In genomic region chr7:127512231-127513015, GRCm38 (mm10) we compare ENCODE assay signal across 8 mouse cellular contexts. TPM values are rescaled to one million over a fixed set of nuclear protein-coding genes. Genes with fewer than 3 reads are reported as not detected.
DNase-seq lines count a peak whose midpoint lies in the region; ATAC-seq and TF ChIP-seq lines count a peak whose summit lies in the region.

No protein-coding gene starts in this region.

- TF ChIP-seq CTCF in E14TG2a.4 (conservative IDR thresholded peaks at IDR 0.05; ENCODE audit: low read length), result no peak
- no peak for TF ChIP-seq CTCF in liver, embryonic 14.5 days (IDR thresholded peaks at IDR 0.05; ENCODE audit: low read depth)

- H3K9me3 ChIP-seq in E14TG2a.4 (ENCODE audit: low read length), result no peaks in the 10 kb centered on the region
- H3K9me3 ChIP-seq in forebrain, embryonic 11.5 days (ENCODE audit: control insufficient read depth, low read length), result no peaks in the 10 kb centered on the region
- H3K9me3 ChIP-seq in heart, embryonic 16.5 days (replicated peaks; ENCODE audit: control insufficient read depth, low read length), result no peaks in the 10 kb centered on the region
- no peaks in the 10 kb centered on the region for H3K9me3 ChIP-seq in liver, embryonic 14.5 days (ENCODE audit: control insufficient read depth, low read length)
- H3K9me3 ChIP-seq in stomach, embryonic 15.5 days, result no peaks in the 10 kb centered on the region

- TF ChIP-seq EP300 in liver, embryonic 14.5 days (IDR thresholded peaks at IDR 0.05; ENCODE audit: low read depth), result no peak

- peak overlapping the region; percentile 86 for H3K4me3 ChIP-seq in E14TG2a.4 (replicated peaks; ENCODE audit: low read length)
- peak overlapping the region; percentile 86 for H3K4me3 ChIP-seq in forebrain, embryonic 11.5 days (ENCODE audit: low read depth, low read length)
- H3K4me3 ChIP-seq in heart, embryonic 16.5 days (ENCODE audit: low read length), result peak overlapping the region; percentile 89
- peak overlapping the region; percentile 81 to 95 for H3K4me3 ChIP-seq in liver, embryonic 14.5 days (ENCODE audit: insufficient read depth in 1 of 2, low read depth in 2 of 2, low read length in 2 of 2)
- peak overlapping the region; percentile 82 for H3K4me3 ChIP-seq in stomach, embryonic 15.5 days (replicated peaks)

- DNase-seq in c-Kit-positive CD71-positive TER-119-negative erythroid progenitor cells, embryonic 14.5 days (ENCODE audit: low read depth), result peak; percentile 86
- DNase-seq in forebrain, embryonic 11.5 days (ENCODE audit: low spot score), result peak; percentile 97
- DNase-seq in kidney, postnatal 36 days, result peak; percentile 91 to 94
- peak; percentile 86 to 90 (median 87) for DNase-seq in liver, embryonic 14.5 days (ENCODE audit: low read depth in 3 of 3, low spot score in 3 of 3)
- DNase-seq in neural tube, embryonic 10.5 days (ENCODE audit: extremely low spot score, low spot score), result peak; percentile 95

- peak overlapping the region; percentile 55 for H3K4me2 ChIP-seq in forebrain, embryonic 11.5 days (ENCODE audit: low read depth, low read length, severe bottlenecking)
- H3K4me2 ChIP-seq in heart, embryonic 16.5 days (ENCODE audit: low read depth, low read length), result peak overlapping the region; percentile 71
- peak overlapping the region; percentile 86 for H3K4me2 ChIP-seq in liver, embryonic 14.5 days (ENCODE audit: low read depth)
- H3K4me2 ChIP-seq in stomach, embryonic 15.5 days, result peak overlapping the region; percentile 58

- ATAC-seq in forebrain, embryonic 11.5 days (replicated peaks; ENCODE audit: low FRiP score), result peak; percentile 78
- ATAC-seq in heart, embryonic 16.5 days (replicated peaks; ENCODE audit: extremely low read depth, insufficient read depth, low FRiP score), result peak; percentile 86
- ATAC-seq in liver, embryonic 14.5 days (ENCODE audit: insufficient read depth), result peak; percentile 85
- peak; percentile 82 for ATAC-seq in stomach, embryonic 15.5 days (ENCODE audit: insufficient read depth, low FRiP score, low read depth)

- WGBS in forebrain, embryonic 11.5 days, result under 1% methylated on average over 57 of the region's 93 CpGs
- under 1% methylated on average over 70 of the region's 93 CpGs for WGBS in heart, embryonic 16.5 days
- WGBS in liver, embryonic 14.5 days (ENCODE audit: insufficient replicate concordance), result under 1% methylated on average over 76 of the region's 93 CpGs
- 0% methylated on average over 35 of the region's 93 CpGs for WGBS in stomach, embryonic 15.5 days

- peaks cover 64% of the 10 kb centered on the region for H3K4me1 ChIP-seq in E14TG2a.4 (replicated peaks; ENCODE audit: low read depth, low read length)
- peaks cover 5% of the 10 kb centered on the region; the same call in 1 of the 2 replicates for H3K4me1 ChIP-seq in forebrain, embryonic 11.5 days (replicated peaks; ENCODE audit: control insufficient read depth, insufficient read depth, low read length)
- H3K4me1 ChIP-seq in heart, embryonic 16.5 days (ENCODE audit: control insufficient read depth, insufficient read depth, low read length), result peaks cover 17% of the 10 kb centered on the region
- peaks cover 8 to 13% of the 10 kb centered on the region in 2 experiments for H3K4me1 ChIP-seq in liver, embryonic 14.5 days (replicated peaks; ENCODE audit: control insufficient read depth in 2 of 2, insufficient read depth in 2 of 2, low read length in 1 of 2)
- H3K4me1 ChIP-seq in stomach, embryonic 15.5 days, result peaks cover 5% of the 10 kb centered on the region; the same call in 1 of the 2 replicates

- H3K27ac ChIP-seq in forebrain, embryonic 11.5 days (ENCODE audit: low read depth, low read length), result peak overlapping the region; percentile 95
- H3K27ac ChIP-seq in heart, embryonic 16.5 days (ENCODE audit: low read length), result peak overlapping the region; percentile 99
- peak overlapping the region; percentile 85 for H3K27ac ChIP-seq in liver, embryonic 14.5 days
- peak overlapping the region; percentile 99 for H3K27ac ChIP-seq in stomach, embryonic 15.5 days

- no peaks in the 10 kb centered on the region for H3K27me3 ChIP-seq in E14TG2a.4 (ENCODE audit: insufficient read depth, low read length)
- no peaks in the 10 kb centered on the region for H3K27me3 ChIP-seq in forebrain, embryonic 11.5 days (ENCODE audit: control insufficient read depth, insufficient read depth, low read length)
- H3K27me3 ChIP-seq in heart, embryonic 16.5 days (ENCODE audit: control insufficient read depth, insufficient read depth, low read length), result no peaks in the 10 kb centered on the region
- H3K27me3 ChIP-seq in liver, embryonic 14.5 days (ENCODE audit: control insufficient read depth, insufficient read depth, low read length), result no peaks in the 10 kb centered on the region
- no peaks in the 10 kb centered on the region for H3K27me3 ChIP-seq in stomach, embryonic 15.5 days (replicated peaks)

- peaks cover 43% of the 10 kb centered on the region for H3K36me3 ChIP-seq in E14TG2a.4 (ENCODE audit: insufficient read depth, low read length)
- no peaks in the 10 kb centered on the region; the same call in 1 of the 2 replicates for H3K36me3 ChIP-seq in forebrain, embryonic 11.5 days (ENCODE audit: control insufficient read depth, insufficient read depth, low read length)
- H3K36me3 ChIP-seq in heart, embryonic 16.5 days (ENCODE audit: control insufficient read depth, insufficient read depth), result peaks cover 17% of the 10 kb centered on the region
- peaks cover 32% of the 10 kb centered on the region for H3K36me3 ChIP-seq in liver, embryonic 14.5 days (replicated peaks; ENCODE audit: control insufficient read depth, insufficient read depth, low read depth)
- H3K36me3 ChIP-seq in stomach, embryonic 15.5 days, result peaks cover 14% of the 10 kb centered on the region

- peak overlapping the region; percentile 93 for H3K9ac ChIP-seq in forebrain, embryonic 11.5 days (ENCODE audit: low read length)
- H3K9ac ChIP-seq in heart, embryonic 16.5 days (ENCODE audit: low read length), result peak overlapping the region; percentile 93
- H3K9ac ChIP-seq in liver, embryonic 14.5 days (replicated peaks), result peak overlapping the region; percentile 94
- H3K9ac ChIP-seq in stomach, embryonic 15.5 days, result peak overlapping the region; percentile 94

RNA-seq across cellular contexts. Expression of gene Srcap, which starts 0.6 kb away (rescaled TPM):
- polyA plus RNA-seq in forebrain, embryonic 11.5 days (2014; fragmentation: Nextera tagmentation; extraction: Ambion mirVana), result 91.6 and 93.5 TPM in 2 replicates
- 27.7 and 29.8 TPM in 2 replicates for polyA plus RNA-seq in heart, embryonic 16.5 days (2015; fragmentation: Nextera tagmentation; extraction: Ambion mirVana)
- polyA plus RNA-seq in liver, embryonic 14.5 days (2012; rRNA removed), result 3.7 TPM in 2 replicates
- polyA plus RNA-seq in liver, embryonic 14.5 days (2014; fragmentation: Nextera tagmentation; extraction: Ambion mirVana), result 10.3 and 14.7 TPM in 2 replicates
- 49.7 and 55.4 TPM in 2 replicates for polyA plus RNA-seq in stomach, embryonic 15.5 days (2015; fragmentation: Nextera tagmentation; extraction: Ambion mirVana)

RNA-seq across cellular contexts. Expression of gene Gm42715, which starts 7.0 kb away (rescaled TPM):
- 23.3 and 24.7 TPM in 2 replicates for polyA plus RNA-seq in forebrain, embryonic 11.5 days (2014; fragmentation: Nextera tagmentation; extraction: Ambion mirVana)
- 8.7 and 9.2 TPM in 2 replicates for polyA plus RNA-seq in heart, embryonic 16.5 days (2015; fragmentation: Nextera tagmentation; extraction: Ambion mirVana)
- polyA plus RNA-seq in liver, embryonic 14.5 days (2012; rRNA removed), result 5.2 and 6.0 TPM in 2 replicates
- polyA plus RNA-seq in liver, embryonic 14.5 days (2014; fragmentation: Nextera tagmentation; extraction: Ambion mirVana), result 4.7 and 5.2 TPM in 2 replicates
- 13.4 and 14.8 TPM in 2 replicates for polyA plus RNA-seq in stomach, embryonic 15.5 days (2015; fragmentation: Nextera tagmentation; extraction: Ambion mirVana)

RNA-seq across cellular contexts. Expression of gene Fbrs, which starts 33.4 kb away (rescaled TPM):
- polyA plus RNA-seq in forebrain, embryonic 11.5 days (2014; fragmentation: Nextera tagmentation; extraction: Ambion mirVana), result 13.6 and 14.7 TPM in 2 replicates
- polyA plus RNA-seq in heart, embryonic 16.5 days (2015; fragmentation: Nextera tagmentation; extraction: Ambion mirVana), result 8.3 and 8.9 TPM in 2 replicates
- polyA plus RNA-seq in liver, embryonic 14.5 days (2012; rRNA removed), result 7.3 and 9.8 TPM in 2 replicates
- 4.2 and 4.7 TPM in 2 replicates for polyA plus RNA-seq in liver, embryonic 14.5 days (2014; fragmentation: Nextera tagmentation; extraction: Ambion mirVana)
- 12.2 and 13.8 TPM in 2 replicates for polyA plus RNA-seq in stomach, embryonic 15.5 days (2015; fragmentation: Nextera tagmentation; extraction: Ambion mirVana)

RNA-seq across cellular contexts. Expression of gene Tmem265, which starts 48.8 kb away (rescaled TPM):
- 10.2 and 13.0 TPM in 2 replicates for polyA plus RNA-seq in forebrain, embryonic 11.5 days (2014; fragmentation: Nextera tagmentation; extraction: Ambion mirVana)
- polyA plus RNA-seq in heart, embryonic 16.5 days (2015; fragmentation: Nextera tagmentation; extraction: Ambion mirVana), result 3.8 and 3.9 TPM in 2 replicates
- polyA plus RNA-seq in liver, embryonic 14.5 days (2012; rRNA removed), result 0.77 and 1.0 TPM in 2 replicates
- 1.4 and 1.7 TPM in 2 replicates for polyA plus RNA-seq in liver, embryonic 14.5 days (2014; fragmentation: Nextera tagmentation; extraction: Ambion mirVana)
- polyA plus RNA-seq in stomach, embryonic 15.5 days (2015; fragmentation: Nextera tagmentation; extraction: Ambion mirVana), result 5.6 and 6.0 TPM in 2 replicates

RNA-seq across cellular contexts. Expression of gene Prr14, which starts 53.0 kb away (rescaled TPM):
- 70.7 and 77.3 TPM in 2 replicates for polyA plus RNA-seq in forebrain, embryonic 11.5 days (2014; fragmentation: Nextera tagmentation; extraction: Ambion mirVana)
- 31.6 and 31.8 TPM in 2 replicates for polyA plus RNA-seq in heart, embryonic 16.5 days (2015; fragmentation: Nextera tagmentation; extraction: Ambion mirVana)
- polyA plus RNA-seq in liver, embryonic 14.5 days (2012; rRNA removed), result 21.2 and 22.9 TPM in 2 replicates
- polyA plus RNA-seq in liver, embryonic 14.5 days (2014; fragmentation: Nextera tagmentation; extraction: Ambion mirVana), result 20.3 and 23.2 TPM in 2 replicates
- polyA plus RNA-seq in stomach, embryonic 15.5 days (2015; fragmentation: Nextera tagmentation; extraction: Ambion mirVana), result 38.6 and 38.8 TPM in 2 replicates

Comparison
In these comparisons a context has a peak if more than half of its experiments do, and no peak if none do; other contexts are left out.
1. Peak in every context shown above with its lines: DNase-seq, ATAC-seq, H3K4me3 ChIP-seq and H3K27ac ChIP-seq.